Mouse (Mus musculus) megakaryocyte, embryonic 14.5 days (primary cell): Measurements from ENCODE around the gene Zkscan17.

Source experiments
- FLI1 ChIP-seq: IDR thresholded peaks from 2 replicates; pipeline ENCODE4 v1.6.1; 2012; ENCODE audit warnings: low read length, inconsistent platforms, mixed read lengths
- GATA1 ChIP-seq: IDR thresholded peaks from 3 replicates; pipeline ENCODE4 v1.6.1; 2012; ENCODE audit warnings: mixed read lengths, low read length, inconsistent platforms, borderline replicate concordance

DNA sequence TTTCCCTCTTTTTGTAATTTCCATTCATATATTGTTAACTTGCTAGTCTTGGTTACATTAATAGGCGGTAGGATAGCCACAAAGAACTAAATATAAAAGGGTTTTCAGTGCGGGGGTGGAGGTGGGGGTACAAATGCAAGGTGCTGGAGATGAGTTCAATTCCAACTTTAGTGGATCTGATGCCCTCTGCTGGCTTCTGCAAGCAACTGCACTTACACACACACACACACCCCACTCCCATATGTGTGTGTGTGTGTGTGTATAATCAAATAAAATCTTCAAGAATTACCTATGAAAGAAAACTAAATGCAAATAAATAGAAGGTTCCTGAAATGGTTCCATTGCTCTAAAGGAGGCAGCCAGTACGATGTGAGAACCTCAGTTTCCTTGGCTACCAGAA lies 42.8 kb upstream of the Zkscan17 start:
- TF ChIP-seq GATA1 = no peak
- no peak for TF ChIP-seq FLI1
